Mouse (Mus musculus): ENCODE data around the gene Ugt1a10.
A peak's percentile ranks its signal among the peaks of the same experiment; 100 is the strongest.
"Not testable (repeated sequence)": the region's sequence is repeated elsewhere in the genome, so short reads cannot be mapped to it uniquely, and the experiment has no call there.

The Ugt1a10 gene

DNA sequence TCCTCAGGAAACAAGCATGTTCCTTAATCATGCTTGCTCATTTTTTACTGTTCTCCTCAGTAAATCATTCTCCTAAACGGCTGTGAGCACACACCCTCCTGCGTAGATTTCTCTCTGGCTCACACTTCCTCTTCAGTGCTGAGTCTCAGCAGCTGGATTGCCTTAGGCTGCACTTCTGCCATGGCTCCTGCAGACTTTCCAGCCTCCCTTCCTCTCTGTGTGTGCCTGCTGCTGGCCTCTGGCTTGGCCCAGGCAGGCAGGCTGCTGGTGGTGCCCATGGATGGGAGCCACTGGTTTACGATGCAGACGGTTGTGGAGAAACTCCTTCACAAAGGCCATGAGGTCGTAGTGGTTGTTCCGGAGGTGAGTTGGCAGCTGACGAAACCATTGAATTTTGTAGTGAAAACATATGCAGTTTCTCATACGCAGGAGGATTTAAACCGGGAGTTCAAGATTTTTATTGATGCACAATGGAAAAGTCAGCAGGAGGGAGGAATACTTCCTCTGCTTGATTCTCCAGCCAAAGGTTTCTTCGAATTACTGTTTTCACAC, 39.8 kb downstream of the Ugt1a10 start, which contains the start of gene Ugt1a7c:
Gene Ugt1a7c, plus strand, starts transcription at position 122 of the 552 bp plus-strand sequence.
- DNase-seq (ENCODE audit: low spot score in 2 of 2) = no peak

GRCm38 (mm10) chr1:88098546-88098945, 43.4 kb downstream of the Ugt1a10 start:
- not testable (repeated sequence) for DNase-seq (ENCODE audit: low spot score in 2 of 2)

DNA sequence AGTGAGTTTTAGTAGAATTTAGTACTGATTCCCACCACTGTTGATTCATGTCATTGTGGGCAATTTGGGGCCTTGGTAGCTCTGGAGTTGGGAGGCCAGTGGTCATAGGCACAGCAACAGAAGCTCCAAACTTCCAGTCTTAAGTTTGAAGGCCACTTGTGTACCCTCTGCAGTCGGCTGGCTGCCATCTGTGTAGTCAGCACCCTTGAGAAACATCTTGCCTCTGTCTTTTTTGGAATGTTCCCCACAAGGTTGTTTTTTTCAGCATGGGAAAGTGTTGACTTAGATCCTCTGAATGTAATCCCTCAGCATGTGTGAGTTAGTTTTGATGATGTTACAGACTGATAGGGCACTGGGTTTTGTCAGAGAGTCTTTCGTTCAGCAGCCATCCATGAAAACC, 44.5 kb downstream of the Ugt1a10 start:
- not testable (repeated sequence) for DNase-seq (ENCODE audit: low spot score in 2 of 2)

DNA sequence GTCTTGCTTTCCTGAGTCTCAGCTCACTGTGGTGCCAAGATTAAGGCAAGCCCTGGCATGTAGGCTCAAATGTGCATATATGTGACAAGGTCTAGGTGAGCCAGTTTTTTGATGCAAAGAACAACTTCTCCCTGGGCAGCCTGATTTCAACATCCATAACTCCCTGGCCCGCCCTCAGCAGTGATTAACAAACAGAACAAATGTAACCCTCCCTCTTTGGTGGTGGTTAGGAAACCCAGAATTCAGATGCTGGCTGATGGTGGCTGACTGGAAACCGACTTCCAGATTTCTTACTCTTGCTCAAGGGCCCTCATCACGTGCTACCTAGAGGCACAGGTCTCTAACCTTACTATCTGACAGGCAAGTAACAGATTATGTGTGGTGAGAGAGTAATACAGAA, 47.8 kb downstream of the Ugt1a10 start, which contains the start of gene Ugt1a6b:
Gene Ugt1a6b, plus strand, starts transcription at position 234 of the 400 bp plus-strand sequence.
- not testable (repeated sequence) for DNase-seq (ENCODE audit: low spot score in 2 of 2)

DNA sequence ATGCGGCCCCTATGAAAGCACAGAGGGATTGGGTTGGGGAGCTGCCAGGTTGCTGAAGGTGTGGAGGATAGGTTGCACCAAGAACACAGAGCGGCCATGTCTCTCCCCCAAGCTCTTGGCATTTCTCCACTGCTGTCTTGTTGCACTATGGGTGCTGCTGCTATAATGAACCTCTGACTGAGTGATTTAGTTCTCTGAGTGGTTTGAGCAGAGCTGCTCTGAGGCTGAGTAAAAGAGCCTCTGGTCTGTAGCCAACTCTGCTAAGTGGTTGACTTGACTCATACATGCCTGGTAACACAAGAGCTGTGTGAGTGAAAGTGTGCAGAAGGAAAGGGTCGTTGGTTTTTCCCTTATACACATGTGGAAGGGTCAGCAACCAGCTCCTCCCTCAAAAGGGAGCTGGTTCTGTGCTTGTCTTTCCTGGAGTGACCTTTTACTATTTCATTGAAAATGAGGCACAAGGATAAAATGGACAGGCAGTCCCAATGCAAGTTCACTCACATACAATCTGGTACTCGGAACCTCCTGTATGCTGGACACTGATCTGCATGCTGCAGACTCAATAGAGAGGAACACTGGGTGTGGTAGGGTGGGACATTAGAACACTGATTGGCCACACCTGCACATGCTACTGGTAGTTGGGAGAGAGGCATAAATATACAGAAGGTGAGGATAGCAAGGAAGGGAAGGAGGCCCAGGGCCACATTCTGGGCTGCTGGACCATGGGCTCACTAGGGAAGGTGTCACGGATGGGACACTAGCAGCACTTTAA, 48.7 kb downstream of the Ugt1a10 start:
- not testable (repeated sequence) for DNase-seq (ENCODE audit: low spot score in 2 of 2)

DNA sequence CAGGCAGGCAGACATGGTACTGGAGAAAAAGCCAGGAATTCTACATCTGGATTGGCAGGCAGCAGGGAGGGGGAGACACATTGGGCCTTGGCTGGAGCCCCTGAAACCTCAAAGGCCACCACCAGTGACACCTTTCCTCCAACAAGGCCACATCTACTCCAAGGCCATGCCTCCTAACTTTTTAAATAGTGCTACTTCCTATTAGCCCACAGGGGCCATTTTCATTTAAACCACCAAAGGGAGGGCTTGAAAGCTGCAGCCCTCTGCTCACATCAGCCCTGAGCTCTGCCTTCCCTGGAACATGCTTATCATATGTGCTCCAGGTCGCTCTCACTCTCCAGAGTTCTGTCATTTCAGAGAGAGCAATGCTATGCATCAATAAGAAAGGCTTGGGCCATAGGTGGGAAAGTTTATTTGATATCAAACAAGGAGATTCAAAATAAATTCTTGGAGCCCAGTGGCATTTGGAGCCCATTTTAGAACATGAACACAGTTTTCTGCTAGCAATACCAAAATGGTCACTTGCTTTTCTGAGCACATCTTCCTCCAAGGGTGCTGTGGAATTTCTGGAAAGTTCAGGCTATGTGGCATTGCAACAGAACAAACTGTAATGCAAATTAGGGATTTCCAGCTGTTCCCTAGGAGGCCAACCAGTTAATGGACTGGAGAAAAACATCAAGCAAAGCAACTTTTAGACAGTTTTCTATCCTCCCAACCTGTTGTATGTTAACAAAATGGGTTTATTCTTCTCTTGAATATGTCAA, 49.7 kb downstream of the Ugt1a10 start:
- DNase-seq (ENCODE audit: low spot score in 2 of 2) = no peak

GRCm38 (mm10) chr1:88105656-88106055, 50.5 kb downstream of the Ugt1a10 start:
- no peak for DNase-seq (ENCODE audit: low spot score in 2 of 2)

DNA sequence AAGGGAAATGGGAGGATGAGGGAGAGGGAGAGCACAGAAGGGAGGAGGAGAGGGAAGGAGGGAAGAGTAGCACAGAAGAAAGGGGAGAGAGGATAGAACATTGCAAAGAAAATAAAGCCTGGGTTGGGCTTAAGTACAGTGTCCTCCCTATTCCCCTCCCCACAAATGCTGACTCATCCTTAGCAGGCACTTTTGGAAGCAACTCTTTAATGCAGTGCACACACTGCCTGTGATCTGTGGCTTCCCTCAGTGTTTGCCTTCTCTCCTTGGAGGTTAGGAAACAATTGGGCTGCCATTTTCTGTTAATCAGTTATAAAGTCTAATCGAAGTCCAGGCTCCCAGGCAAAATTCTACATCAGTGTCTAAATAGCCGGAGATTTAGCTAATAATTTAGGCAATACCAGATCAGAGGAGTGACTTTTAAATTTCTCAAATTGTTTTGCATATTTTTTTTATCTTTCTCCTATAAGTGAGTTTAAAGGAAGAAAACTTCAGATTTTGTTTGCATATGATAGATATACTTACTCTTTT, 53.9 kb downstream of the Ugt1a10 start:
- not testable (repeated sequence) for DNase-seq (ENCODE audit: low spot score in 2 of 2)

GRCm38 (mm10) chr1:88109604-88110003, 54.4 kb downstream of the Ugt1a10 start:
- not testable (repeated sequence) for DNase-seq (ENCODE audit: low spot score in 2 of 2)

- not testable (repeated sequence) for DNase-seq (ENCODE audit: low spot score in 2 of 2)
These were observed 57.6 kb downstream of the Ugt1a10 start for GRCm38 (mm10) chr1:88112769-88113168.

GRCm38 (mm10) chr1:88120550-88120949, 65.4 kb downstream of the Ugt1a10 start:
- DNase-seq (ENCODE audit: low spot score in 2 of 2) = not testable (repeated sequence)

GRCm38 (mm10) chr1:88121521-88121920, 66.3 kb downstream of the Ugt1a10 start:
- peak in 1 of 2 experiments; percentile 8 for DNase-seq (ENCODE audit: low spot score in 2 of 2)

GRCm38 (mm10) chr1:88125827-88126360, 70.7 kb downstream of the Ugt1a10 start:
- DNase-seq (ENCODE audit: low spot score in 2 of 2) = not testable (repeated sequence)

GRCm38 (mm10) chr1:88129091-88129490, 73.9 kb downstream of the Ugt1a10 start:
- not testable (repeated sequence) for DNase-seq (ENCODE audit: low spot score in 2 of 2)

- DNase-seq (ENCODE audit: low spot score in 2 of 2) = not testable (repeated sequence)
These were observed 75.0 kb downstream of the Ugt1a10 start for GRCm38 (mm10) chr1:88130223-88130622.

DNA sequence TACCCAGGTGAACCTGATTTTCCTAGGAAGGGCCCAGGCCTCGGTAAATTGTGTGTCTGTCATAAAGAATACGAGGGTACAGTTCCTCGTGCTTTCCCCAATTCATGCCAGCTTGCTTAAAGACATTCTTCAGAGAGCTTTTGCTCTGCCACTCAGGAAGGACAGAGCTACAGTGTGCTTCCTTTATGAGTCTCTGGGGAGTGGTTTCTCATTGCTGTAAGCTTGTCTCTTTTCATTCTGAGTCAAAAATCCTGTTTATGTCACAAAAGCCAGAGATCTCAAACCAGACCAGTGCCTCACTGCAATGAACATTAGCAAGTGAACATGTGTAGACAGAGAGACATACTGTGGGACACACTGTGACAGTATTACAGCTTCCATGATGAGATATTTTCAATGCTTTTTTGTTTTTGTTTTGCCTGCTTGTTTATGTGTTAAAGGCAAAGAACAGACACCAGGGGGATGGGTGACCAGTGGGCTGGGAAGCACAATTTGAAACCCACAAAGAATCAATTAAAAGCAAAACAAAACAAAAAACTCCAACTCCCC, 78.8 kb downstream of the Ugt1a10 start:
- DNase-seq (ENCODE audit: low spot score in 2 of 2) = no peak

GRCm38 (mm10) chr1:88134457-88135011, 79.3 kb downstream of the Ugt1a10 start, which contains the start of gene Ugt1a6a:
Gene Ugt1a6a, plus strand, starts transcription at chr1:88134809.
- not testable (repeated sequence) for DNase-seq (ENCODE audit: low spot score in 2 of 2)

- not testable (repeated sequence) for DNase-seq (ENCODE audit: low spot score in 2 of 2)
These were observed 80.2 kb downstream of the Ugt1a10 start for GRCm38 (mm10) chr1:88135229-88135904.

DNA sequence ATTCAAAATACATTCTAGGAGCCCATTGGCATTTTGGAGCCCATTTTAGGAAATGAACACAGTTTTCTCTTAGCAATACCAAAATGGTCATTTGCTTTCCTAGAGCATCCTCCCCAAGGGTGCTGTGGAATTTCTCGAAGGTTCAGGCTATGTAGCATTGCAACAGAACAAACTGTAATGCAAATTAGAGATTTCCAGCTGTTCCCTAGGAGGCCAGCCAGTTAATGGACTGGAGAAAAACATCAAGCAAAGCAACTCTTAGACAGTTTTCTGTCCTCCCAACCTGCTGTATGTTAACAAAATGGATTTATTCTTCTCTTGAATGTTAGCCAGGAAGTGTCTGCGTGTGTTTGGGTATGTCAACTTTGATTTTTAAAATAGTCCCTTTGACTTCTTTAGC, 81.5 kb downstream of the Ugt1a10 start:
- DNase-seq (ENCODE audit: low spot score in 2 of 2) = no peak

DNA sequence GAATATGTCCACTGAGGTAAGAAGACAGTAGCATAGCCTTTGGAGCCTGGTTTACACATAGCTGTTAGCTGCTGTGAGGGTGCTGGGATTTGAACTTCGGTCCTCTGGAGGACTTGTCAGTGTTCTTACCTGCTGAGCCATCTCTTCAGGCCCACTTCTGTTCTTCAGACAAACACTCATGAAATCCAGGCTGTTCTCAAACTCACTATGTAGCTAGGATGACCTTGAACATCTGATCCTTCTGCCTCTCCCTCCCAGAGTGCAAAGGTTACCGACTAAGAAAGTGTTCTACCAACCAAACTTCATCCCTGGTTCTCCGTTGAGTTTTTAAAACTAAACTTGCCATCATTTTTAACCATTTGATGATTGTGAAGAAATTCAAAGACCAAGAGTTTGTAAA, 82.1 kb downstream of the Ugt1a10 start:
- no peak for DNase-seq (ENCODE audit: low spot score in 2 of 2)

Data from right cerebral cortex, adult 2 months (tissue).